Mouse (Mus musculus) left cerebral cortex, adult 9 months (tissue): ENCODE results near the gene Olfr978.
"Not testable (repeated sequence)": the region's sequence is repeated elsewhere in the genome, so short reads cannot be mapped to it uniquely, and the experiment has no call there.

Source experiments
- DNase-seq, 2 experiments: peaks; one replicate each; pipeline ENCODE4 v3.0.0; 2022; ENCODE audit warnings: low spot score in 2 of 2

The Olfr978 gene

GRCm38 (mm10) chr9:39991813-39992212 is at the start of gene Olfr978:
TSS of gene Olfr978 (plus strand) at chr9:39992113.
- no peak for DNase-seq

GRCm38 (mm10) chr9:39951946-39952345 is 40.0 kb upstream of the Olfr978 start, which contains the start of gene Olfr975:
TSS of gene Olfr975 (minus strand) at chr9:39952046.
- DNase-seq = no peak

GRCm38 (mm10) chr9:39961033-39961432 is 30.9 kb upstream of the Olfr978 start, which contains the start of gene Olfr976:
TSS of gene Olfr976 (minus strand) at chr9:39961133.
- DNase-seq = not testable (repeated sequence)

- DNase-seq = not testable (repeated sequence)
Observed at GRCm38 (mm10) chr9:39976581-39977145, 15.2 kb upstream of the Olfr978 start.

GRCm38 (mm10) chr9:40003365-40003764 is 11.5 kb downstream of the Olfr978 start, which contains the start of gene Olfr979:
TSS of gene Olfr979 (minus strand) at chr9:40003465.
- no peak for DNase-seq

- DNase-seq = no peak
Observed at GRCm38 (mm10) chr9:40009482-40009881, 17.6 kb downstream of the Olfr978 start, which contains the start of gene Olfr980. TSS of gene Olfr980 (minus strand) at chr9:40009582.

- no peak for DNase-seq
Observed at GRCm38 (mm10) chr9:40021164-40021563, 29.3 kb downstream of the Olfr978 start, which contains the start of gene Olfr981. TSS of gene Olfr981 (plus strand) at chr9:40021464.
